Comparison of ENCODE assay signal across 12 mouse cellular contexts in the genomic region with DNA sequence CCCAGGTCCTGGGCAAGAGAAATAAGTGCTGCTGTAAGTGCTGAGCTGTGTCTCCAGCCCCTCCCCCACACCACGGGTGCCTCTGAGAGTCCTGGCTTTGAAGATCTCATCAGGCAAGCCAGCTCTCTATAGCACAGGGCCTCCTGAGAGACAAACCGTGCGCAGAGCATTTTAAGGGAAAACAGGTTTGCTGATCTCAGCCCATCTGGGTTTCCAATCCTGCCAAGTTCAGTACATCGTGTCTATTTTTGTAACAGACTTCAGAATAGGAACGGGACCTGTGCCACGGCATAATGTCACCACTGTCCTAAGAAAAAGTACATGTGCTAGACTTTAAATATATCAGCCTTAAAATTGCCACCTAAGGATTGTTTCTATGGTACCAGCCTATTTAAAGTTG. TPM values are rescaled to one million over a fixed set of nuclear protein-coding genes. Genes with fewer than 3 reads are reported as not detected.
A peak's percentile ranks its signal among the peaks of the same experiment; 100 is the strongest.
DNase-seq lines count a peak whose midpoint lies in the region; ATAC-seq lines count a peak whose summit lies in the region.
"Had no signal": no experiment of that assay in that cellular context is flagged by ENCODE, and none has a peak within 500 bp of the region (broad histone marks: within the 10 kb centered on the region; RNA-seq: fewer than 3 reads in every experiment).

No protein-coding gene starts in this region.

- H3K36me3 ChIP-seq in kidney, embryonic 15.5 days, result peaks cover 6% of the 10 kb centered on the region; the same call in 1 of the 2 replicates
- H3K36me3 ChIP-seq: neural tube, embryonic 12.5 days had no signal

- no peak overlapping the region for H3K27ac ChIP-seq in kidney, embryonic 15.5 days
- H3K27ac ChIP-seq: neural tube, embryonic 12.5 days had no signal

- H3K27me3 ChIP-seq in kidney, embryonic 15.5 days, result no peaks in the 10 kb centered on the region
- H3K27me3 ChIP-seq: neural tube, embryonic 12.5 days had no signal

- H3K4me2 ChIP-seq in kidney, embryonic 15.5 days, result no peak overlapping the region
- H3K4me2 ChIP-seq: neural tube, embryonic 12.5 days had no signal

- peak; percentile 35 for DNase-seq in gastrocnemius, adult 18-20 months (ENCODE audit: low spot score)
- no peak for DNase-seq in gastrocnemius, adult 8-10 months (ENCODE audit: low spot score in 2 of 2)
- DNase-seq in cerebellum, adult 9-10 months, result peak; percentile 73
- DNase-seq in layer of hippocampus, adult 9-10 months (ENCODE audit: low spot score), result peak; percentile 83
- DNase-seq in right cerebral cortex, adult 2 months (ENCODE audit: low spot score in 2 of 2), result peak; percentile 73 to 85
- DNase-seq in ovary, postnatal 36 days (ENCODE audit: low spot score), result no peak
- DNase-seq: gastrocnemius, postnatal 14 days; lung, postnatal 14 days had no signal

- no peak for ATAC-seq in erythroid progenitor cell, adult 5-6 weeks (replicated peaks; ENCODE audit: low FRiP score, poor library complexity, severe bottlenecking)
- ATAC-seq in kidney, embryonic 15.5 days (replicated peaks; ENCODE audit: low FRiP score), result no peak
- ATAC-seq: hindbrain, embryonic 16.5 days had no signal

- 75% methylated on average over 6 of the region's 6 CpGs for WGBS in kidney, embryonic 15.5 days

- no peak overlapping the region for H3K4me3 ChIP-seq in kidney, embryonic 15.5 days (replicated peaks)
- H3K4me3 ChIP-seq: neural tube, embryonic 12.5 days had no signal

- no peaks in the 10 kb centered on the region for H3K9me3 ChIP-seq in kidney, embryonic 15.5 days (replicated peaks)
- H3K9me3 ChIP-seq: neural tube, embryonic 12.5 days had no signal

- H3K4me1 ChIP-seq in kidney, embryonic 15.5 days, result peaks cover 29% of the 10 kb centered on the region

- H3K9ac ChIP-seq in kidney, embryonic 15.5 days, result no peak overlapping the region
- H3K9ac ChIP-seq: neural tube, embryonic 12.5 days had no signal

RNA-seq across cellular contexts. Expression of gene Tfip11, which starts 5.2 kb away (rescaled TPM):
- total RNA-seq in gastrocnemius, adult 18-20 months (2021), result 10 to 100 TPM; 13.0 to 13.2 TPM
- total RNA-seq in gastrocnemius, adult 8-10 months (2022), result 10 to 100 TPM; 11.9 to 14.7 (median 14.2) TPM
- total RNA-seq in erythroid progenitor cell, adult 5-6 weeks (2015; ENCODE audit: low replicate concordance), result 6.3 and 8.6 TPM in 2 replicates
- 10.5 and 25.9 TPM in 2 replicates for total RNA-seq in erythroid progenitor cell, adult 5-6 weeks (2017; ENCODE audit: low replicate concordance)
- 30.5 and 33.8 TPM in 2 replicates for polyA plus RNA-seq in kidney, embryonic 15.5 days (2015; fragmentation: Nextera tagmentation; extraction: Ambion mirVana)

RNA-seq across cellular contexts. Expression of gene Srrd, which starts 21.9 kb away (rescaled TPM):
- total RNA-seq in gastrocnemius, adult 18-20 months (2021), result 1 to 10 TPM; 4.3 to 5.0 TPM
- total RNA-seq in gastrocnemius, adult 8-10 months (2022), result 1 to 10 TPM; 3.8 to 7.2 (median 5.1) TPM
- 15.1 and 20.1 TPM in 2 replicates for total RNA-seq in erythroid progenitor cell, adult 5-6 weeks (2015; ENCODE audit: low replicate concordance)
- total RNA-seq in erythroid progenitor cell, adult 5-6 weeks (2017; ENCODE audit: low replicate concordance), result 0.38 and 6.2 TPM in 2 replicates
- polyA plus RNA-seq in kidney, embryonic 15.5 days (2015; fragmentation: Nextera tagmentation; extraction: Ambion mirVana), result 38.5 and 44.8 TPM in 2 replicates

RNA-seq across cellular contexts. Expression of gene Hps4, which starts 21.9 kb away (rescaled TPM):
- 1 to 10 TPM; 6.9 to 7.1 TPM for total RNA-seq in gastrocnemius, adult 18-20 months (2021)
- 1 to 10 TPM; 4.5 to 7.3 (median 5.5) TPM for total RNA-seq in gastrocnemius, adult 8-10 months (2022)
- total RNA-seq in erythroid progenitor cell, adult 5-6 weeks (2015; ENCODE audit: low replicate concordance), result 8.0 and 14.1 TPM in 2 replicates
- 0.64 and 1.9 TPM in 2 replicates for total RNA-seq in erythroid progenitor cell, adult 5-6 weeks (2017; ENCODE audit: low replicate concordance)
- polyA plus RNA-seq in kidney, embryonic 15.5 days (2015; fragmentation: Nextera tagmentation; extraction: Ambion mirVana), result 33.4 and 39.1 TPM in 2 replicates

RNA-seq across cellular contexts. Expression of gene Gm6583, which starts 34.9 kb away (rescaled TPM):
- total RNA-seq in gastrocnemius, adult 18-20 months (2021), result not detected
- total RNA-seq in gastrocnemius, adult 8-10 months (2022), result not detected
- total RNA-seq in erythroid progenitor cell, adult 5-6 weeks (2015; ENCODE audit: low replicate concordance), result not detected in 2 replicates
- not detected in 2 replicates for total RNA-seq in erythroid progenitor cell, adult 5-6 weeks (2017; ENCODE audit: low replicate concordance)
- 0.19 and 0.26 TPM in 2 replicates for polyA plus RNA-seq in kidney, embryonic 15.5 days (2015; fragmentation: Nextera tagmentation; extraction: Ambion mirVana)
- total RNA-seq: gastrocnemius, postnatal 14 days had no signal

RNA-seq across cellular contexts. Expression of gene Tpst2, which starts 44.4 kb away (rescaled TPM):
- total RNA-seq in gastrocnemius, adult 18-20 months (2021), result 10 to 100 TPM; 16.0 to 22.4 TPM
- 10 to 100 TPM; 13.4 to 17.6 (median 16.0) TPM for total RNA-seq in gastrocnemius, adult 8-10 months (2022)
- 3.4 and 6.5 TPM in 2 replicates for total RNA-seq in erythroid progenitor cell, adult 5-6 weeks (2015; ENCODE audit: low replicate concordance)
- total RNA-seq in erythroid progenitor cell, adult 5-6 weeks (2017; ENCODE audit: low replicate concordance), result 5.8 and 19.2 TPM in 2 replicates
- polyA plus RNA-seq in kidney, embryonic 15.5 days (2015; fragmentation: Nextera tagmentation; extraction: Ambion mirVana), result 53.4 and 60.0 TPM in 2 replicates

Comparison
In these comparisons a context has a peak if more than half of its experiments do, and no peak if none do; other contexts are left out.
1. DNase-seq: peak in gastrocnemius, adult 18-20 months (single experiment), cerebellum, adult 9-10 months (single experiment), layer of hippocampus, adult 9-10 months (single experiment) and right cerebral cortex, adult 2 months (2 of 2); none in gastrocnemius, adult 8-10 months (0 of 2) and ovary, postnatal 36 days (single experiment).